Mouse (Mus musculus): ENCODE results near the gene Gsg1l.

GRCm38 (mm10) chr7:126012325-126013021 lies 69.7 kb downstream of the Gsg1l start:
- no peak for TF ChIP-seq CTCF (IDR thresholded peaks at IDR 0.05; ENCODE audit: low read depth)
- no peak for TF ChIP-seq EP300 (IDR thresholded peaks at IDR 0.05; ENCODE audit: low read depth)

Data from liver, embryonic 14.5 days (tissue).